Mouse (Mus musculus): ENCODE data around the gene 2210407C18Rik. TPM values are rescaled to one million over a fixed set of nuclear protein-coding genes. Genes with fewer than 3 reads are reported as not detected.

2210407C18Rik gene
- polyA plus RNA-seq, 1 experiment = 32.8 TPM

DNA sequence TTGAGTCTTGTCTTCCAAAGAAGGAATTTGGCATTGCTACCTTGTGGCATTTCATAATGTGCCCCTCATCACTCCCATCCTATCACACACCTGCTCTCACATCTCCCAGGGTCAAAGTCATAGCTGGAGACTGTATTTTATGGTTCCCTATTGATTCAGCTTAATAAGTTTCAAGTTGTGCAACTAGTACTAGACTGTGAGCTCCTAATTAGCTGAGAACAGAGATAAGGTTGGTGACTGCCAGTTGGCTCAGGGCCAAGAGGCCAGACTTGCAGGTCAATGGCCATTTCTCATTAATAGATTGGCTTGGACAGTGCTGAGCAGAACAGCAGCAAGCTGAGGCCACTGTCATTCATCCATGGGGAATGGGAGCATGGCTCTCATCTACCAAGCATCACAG, 1.3 kb downstream of the 2210407C18Rik start:
- TF ChIP-seq CTCF (IDR thresholded peaks at IDR 0.05; ENCODE audit: extremely low read depth, insufficient read length, insufficient replicate concordance, low read depth, low read length) (no peak), POLR2A (IDR thresholded peaks at IDR 0.05; ENCODE audit: low read depth, low read length) (no peak)
- H3K4me3 ChIP-seq (ENCODE audit: low read depth, low read length) = no peak overlapping the region
- H3K27me3 ChIP-seq (ENCODE audit: control insufficient read depth, insufficient read depth, low read length) = no peaks in the 10 kb centered on the region
- peaks cover 52% of the 10 kb centered on the region for H3K4me1 ChIP-seq (ENCODE audit: control insufficient read depth, insufficient read depth, insufficient read length, low read length)
- H3K36me3 ChIP-seq (ENCODE audit: control insufficient read depth, insufficient read depth, low read length) = no peaks in the 10 kb centered on the region
- peak overlapping the region; percentile 76 for H3K27ac ChIP-seq (ENCODE audit: insufficient read depth, low read depth, low read length)

DNA sequence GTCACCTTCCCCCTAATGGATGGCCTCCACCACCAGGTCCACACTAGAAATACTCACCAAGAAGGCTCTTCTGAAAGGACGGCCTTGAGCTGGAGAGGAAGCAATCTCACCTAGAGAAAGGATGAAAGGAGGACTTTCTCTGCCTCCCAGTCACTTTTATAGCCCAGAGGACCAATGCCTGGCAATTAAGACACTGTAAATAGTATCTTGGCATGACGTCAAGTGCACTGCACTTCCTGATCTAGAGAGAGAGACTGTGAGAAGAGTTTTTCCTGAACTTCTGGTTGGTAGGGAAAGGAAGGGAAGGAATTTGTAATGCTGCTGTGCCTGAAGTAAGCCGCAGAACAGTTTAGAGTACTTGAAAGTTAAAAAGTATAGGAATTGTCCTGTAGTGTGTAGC, 2.5 kb downstream of the 2210407C18Rik start:
- no peak for TF ChIP-seq POLR2A (IDR thresholded peaks at IDR 0.05; ENCODE audit: low read depth, low read length)
- TF ChIP-seq CTCF (IDR thresholded peaks at IDR 0.05; ENCODE audit: extremely low read depth, insufficient read length, insufficient replicate concordance, low read depth, low read length) = no peak
- H3K27me3 ChIP-seq (ENCODE audit: control insufficient read depth, insufficient read depth, low read length) = no peaks in the 10 kb centered on the region
- 25% methylated on average over 3 of the region's 3 CpGs for WGBS
- H3K36me3 ChIP-seq (ENCODE audit: control insufficient read depth, insufficient read depth, low read length) = no peaks in the 10 kb centered on the region
- peaks cover 49% of the 10 kb centered on the region for H3K4me1 ChIP-seq (ENCODE audit: control insufficient read depth, insufficient read depth, insufficient read length, low read length)
- peak overlapping the region; percentile 76; the same call in 1 of the 2 replicates for H3K27ac ChIP-seq (ENCODE audit: insufficient read depth, low read depth, low read length)
- H3K4me3 ChIP-seq (ENCODE audit: low read depth, low read length) = no peak overlapping the region

DNA sequence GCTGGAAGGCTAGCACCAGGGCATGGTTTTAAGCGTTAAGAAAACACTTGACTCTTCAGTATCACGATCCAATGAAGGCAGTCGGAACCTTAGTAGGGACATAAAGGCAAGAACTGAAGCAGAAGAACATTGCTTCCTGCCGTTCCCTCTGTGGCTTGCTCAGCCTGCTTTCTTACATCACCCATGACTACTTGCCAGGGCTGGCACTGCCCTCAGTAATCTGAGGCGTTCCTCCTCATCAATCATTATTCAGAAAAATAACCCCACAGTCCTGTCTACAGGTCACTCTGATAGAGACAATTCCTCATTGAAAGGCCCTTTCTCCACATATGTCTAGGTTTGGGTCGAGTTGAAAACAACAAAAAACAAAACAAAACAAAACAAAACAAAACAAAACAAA, 8.8 kb downstream of the 2210407C18Rik start:
- Histone ChIP-seq H3K4me1 (ENCODE audit: control insufficient read depth, insufficient read depth, insufficient read length, low read length) (peaks cover 37% of the 10 kb centered on the region), H3K27me3 (ENCODE audit: control insufficient read depth, insufficient read depth, low read length) (no peaks in the 10 kb centered on the region), H3K4me3 (ENCODE audit: low read depth, low read length) (no peak overlapping the region), H3K36me3 (ENCODE audit: control insufficient read depth, insufficient read depth, low read length) (0 out of 2 replicates have a peak, but pooled peaks cover 2% of the 10 kb centered on the region), H3K27ac (ENCODE audit: insufficient read depth, low read depth, low read length) (peak overlapping the region; percentile 48)
- TF ChIP-seq POLR2A (IDR thresholded peaks at IDR 0.05; ENCODE audit: low read depth, low read length) (no peak), CTCF (IDR thresholded peaks at IDR 0.05; ENCODE audit: extremely low read depth, insufficient read length, insufficient replicate concordance, low read depth, low read length) (no peak)
- 34% methylated on average over 6 of the region's 6 CpGs for WGBS

DNA sequence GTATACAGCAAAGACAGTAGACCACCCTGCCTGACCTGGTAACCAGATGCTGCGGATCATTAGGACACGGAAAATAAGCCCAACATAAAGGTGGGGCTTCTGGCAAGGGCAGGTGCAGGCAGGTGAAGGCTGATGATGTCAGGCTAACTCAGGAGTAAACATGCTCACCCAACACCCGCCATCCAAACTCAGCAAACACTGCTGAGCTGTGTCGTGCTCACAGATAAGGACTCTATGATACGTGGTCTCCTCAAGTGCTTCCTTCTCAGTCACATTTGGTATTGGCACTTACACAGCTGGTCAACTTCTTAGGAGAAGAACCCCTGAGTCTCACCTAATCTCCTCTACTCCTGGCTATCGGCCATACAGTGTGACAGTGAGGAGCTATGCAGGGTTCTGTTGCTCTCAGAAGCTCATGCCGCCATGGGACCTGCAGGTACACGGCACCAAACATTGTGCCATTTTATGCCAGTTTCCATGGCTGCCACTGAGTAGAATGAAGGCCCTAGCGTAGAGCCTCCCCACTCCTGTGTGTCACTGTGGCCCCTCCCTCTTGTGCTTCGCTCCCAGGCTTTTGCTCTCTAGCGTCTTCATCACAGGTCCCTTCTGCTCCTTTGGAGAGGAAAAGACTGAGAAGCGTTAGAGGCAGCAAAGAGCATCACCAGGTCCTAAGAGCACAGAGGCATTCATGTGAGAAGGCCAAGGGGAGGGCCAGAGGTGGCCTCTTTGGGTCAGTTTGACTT, 9.5 kb downstream of the 2210407C18Rik start:
- H3K4me1 ChIP-seq (ENCODE audit: control insufficient read depth, insufficient read depth, insufficient read length, low read length) = peaks cover 37% of the 10 kb centered on the region
- no peak overlapping the region for H3K4me3 ChIP-seq (ENCODE audit: low read depth, low read length)
- peak overlapping the region; percentile 48 for H3K27ac ChIP-seq (ENCODE audit: insufficient read depth, low read depth, low read length)
- no peaks in the 10 kb centered on the region for H3K27me3 ChIP-seq (ENCODE audit: control insufficient read depth, insufficient read depth, low read length)
- 32% methylated on average over 12 of the region's 12 CpGs for WGBS
- no peak for TF ChIP-seq POLR2A (IDR thresholded peaks at IDR 0.05; ENCODE audit: low read depth, low read length)
- TF ChIP-seq CTCF (IDR thresholded peaks at IDR 0.05; ENCODE audit: extremely low read depth, insufficient read length, insufficient replicate concordance, low read depth, low read length) = no peak
- H3K36me3 ChIP-seq (ENCODE audit: control insufficient read depth, insufficient read depth, low read length) = 0 out of 2 replicates have a peak, but pooled peaks cover 2% of the 10 kb centered on the region

DNA sequence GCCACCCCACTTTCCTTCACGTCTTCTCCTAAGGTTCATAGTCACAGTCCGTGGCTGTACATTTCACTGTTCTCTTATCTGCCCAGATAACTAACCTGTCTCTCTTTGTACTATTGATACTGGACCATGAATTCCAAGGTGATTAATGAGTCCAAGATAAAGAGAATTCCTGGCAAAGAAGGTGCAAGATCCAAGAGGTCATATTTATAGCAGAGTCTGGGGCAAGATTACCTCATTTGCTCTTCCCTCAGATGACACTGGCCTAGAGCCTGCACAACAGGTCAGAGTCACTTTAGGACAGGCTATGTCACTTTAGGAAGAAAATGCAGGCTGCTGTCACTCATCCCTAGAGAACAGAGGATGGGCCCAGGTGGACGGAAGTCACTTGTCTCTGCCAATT, 10.6 kb downstream of the 2210407C18Rik start:
- H3K36me3 ChIP-seq (ENCODE audit: control insufficient read depth, insufficient read depth, low read length) = 0 out of 2 replicates have a peak, but pooled peaks cover 2% of the 10 kb centered on the region
- 24% methylated on average over 3 of the region's 3 CpGs for WGBS
- no peaks in the 10 kb centered on the region for H3K27me3 ChIP-seq (ENCODE audit: control insufficient read depth, insufficient read depth, low read length)
- peaks cover 30% of the 10 kb centered on the region for H3K4me1 ChIP-seq (ENCODE audit: control insufficient read depth, insufficient read depth, insufficient read length, low read length)
- TF ChIP-seq CTCF (IDR thresholded peaks at IDR 0.05; ENCODE audit: extremely low read depth, insufficient read length, insufficient replicate concordance, low read depth, low read length) = no peak
- H3K27ac ChIP-seq (ENCODE audit: insufficient read depth, low read depth, low read length) = peak overlapping the region; percentile 51
- no peak overlapping the region for H3K4me3 ChIP-seq (ENCODE audit: low read depth, low read length)

DNA sequence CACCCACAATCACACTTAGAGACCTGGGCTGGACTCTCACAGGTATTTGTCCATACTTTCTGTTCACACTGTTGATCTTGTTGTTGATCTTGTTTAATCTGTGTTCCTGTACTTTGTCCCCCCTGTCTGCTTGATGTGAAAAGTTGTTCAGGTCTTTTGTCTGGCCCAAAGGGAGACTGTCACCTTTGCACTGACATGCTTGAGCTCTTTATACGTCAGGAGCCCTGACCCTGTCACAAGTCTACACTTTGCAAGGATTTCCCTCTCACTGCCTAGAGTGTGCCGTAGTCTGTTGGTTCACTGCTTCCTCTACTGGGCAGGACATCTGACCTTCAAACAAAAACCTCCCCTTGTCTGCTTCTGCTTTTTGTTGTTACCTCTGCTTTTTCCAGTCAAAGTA, 11.2 kb downstream of the 2210407C18Rik start:
- no peak for TF ChIP-seq POLR2A (IDR thresholded peaks at IDR 0.05; ENCODE audit: low read depth, low read length)
- no peak for TF ChIP-seq CTCF (IDR thresholded peaks at IDR 0.05; ENCODE audit: extremely low read depth, insufficient read length, insufficient replicate concordance, low read depth, low read length)
- WGBS = 14% methylated on average over 2 of the region's 2 CpGs
- Histone ChIP-seq H3K4me1 (ENCODE audit: control insufficient read depth, insufficient read depth, insufficient read length, low read length) (peaks cover 27% of the 10 kb centered on the region), H3K27ac (ENCODE audit: insufficient read depth, low read depth, low read length) (peak overlapping the region; percentile 51), H3K36me3 (ENCODE audit: control insufficient read depth, insufficient read depth, low read length) (0 out of 2 replicates have a peak, but pooled peaks cover 2% of the 10 kb centered on the region), H3K27me3 (ENCODE audit: control insufficient read depth, insufficient read depth, low read length) (no peaks in the 10 kb centered on the region), H3K4me3 (ENCODE audit: low read depth, low read length) (no peak overlapping the region)

DNA sequence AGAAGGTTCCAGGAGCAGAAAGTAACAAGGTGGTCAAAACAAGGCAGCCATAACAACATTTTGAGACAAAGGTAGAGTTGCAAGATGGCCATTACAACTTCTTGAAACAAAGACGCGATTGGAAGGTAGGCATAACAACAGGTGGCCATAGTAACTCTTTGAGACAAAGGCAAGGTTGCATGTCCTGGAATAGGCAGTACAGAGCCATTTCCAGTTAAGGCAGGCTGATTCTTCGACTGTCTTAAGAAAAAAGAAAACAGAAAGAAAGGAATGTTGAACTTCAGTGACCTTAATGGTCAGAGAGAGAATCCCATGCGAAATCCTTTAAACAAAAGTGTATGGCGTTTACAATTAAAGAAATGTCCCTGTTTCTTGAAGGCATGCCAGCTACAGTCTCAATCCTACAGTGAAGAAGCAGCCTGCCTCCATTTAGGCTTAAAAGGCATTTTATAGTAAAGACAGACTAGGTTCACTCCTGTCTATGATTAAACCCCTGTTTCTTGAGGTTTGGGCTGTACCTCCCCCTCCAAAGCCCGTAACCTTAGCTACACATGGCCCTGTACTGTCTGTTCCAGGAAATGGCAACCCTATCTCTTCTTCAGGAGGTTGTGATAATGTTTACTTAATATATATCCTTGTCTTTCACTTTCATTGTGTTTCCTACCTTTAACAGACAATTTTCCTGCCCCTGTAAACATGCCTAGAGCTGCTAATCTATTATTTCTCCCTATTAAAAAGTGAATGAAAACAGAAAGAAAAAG, 12.9 kb downstream of the 2210407C18Rik start:
- 72% methylated on average over 6 of the region's 6 CpGs for WGBS
- Histone ChIP-seq H3K4me3 (ENCODE audit: low read depth, low read length) (no peak overlapping the region), H3K4me1 (ENCODE audit: control insufficient read depth, insufficient read depth, insufficient read length, low read length) (peaks cover 27% of the 10 kb centered on the region), H3K27me3 (ENCODE audit: control insufficient read depth, insufficient read depth, low read length) (no peaks in the 10 kb centered on the region), H3K36me3 (ENCODE audit: control insufficient read depth, insufficient read depth, low read length) (no peaks in the 10 kb centered on the region), H3K27ac (ENCODE audit: insufficient read depth, low read depth, low read length) (peak overlapping the region; percentile 33; the same call in 1 of the 2 replicates)
- no peak for TF ChIP-seq CTCF (IDR thresholded peaks at IDR 0.05; ENCODE audit: extremely low read depth, insufficient read length, insufficient replicate concordance, low read depth, low read length)
- TF ChIP-seq POLR2A (IDR thresholded peaks at IDR 0.05; ENCODE audit: low read depth, low read length) = no peak

Data from small intestine, adult 2 months (tissue).